ENCODE assay signal across 24 mouse cellular contexts in the genomic region with DNA sequence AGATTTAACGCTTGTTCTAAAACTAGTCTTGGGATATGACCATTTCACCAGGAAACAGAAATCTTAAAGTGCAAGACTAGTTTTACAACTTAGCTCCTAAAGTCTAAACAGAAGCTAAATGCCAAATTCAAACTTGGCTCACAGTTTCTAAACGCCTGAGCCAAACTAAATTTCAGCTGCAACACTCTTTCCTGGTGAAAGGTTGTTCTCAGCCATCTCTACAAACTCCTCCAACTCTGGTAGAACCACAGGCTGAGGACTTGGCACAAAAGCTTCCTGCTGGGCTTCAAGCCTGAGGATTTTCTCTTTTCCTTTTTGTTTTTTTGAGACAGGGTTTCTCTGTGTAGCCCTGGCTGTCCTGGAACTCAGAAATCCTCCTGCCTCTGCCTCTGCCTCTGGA. TPM values are rescaled to one million over a fixed set of nuclear protein-coding genes. Genes with fewer than 3 reads are reported as not detected.
A peak's percentile ranks its signal among the peaks of the same experiment; 100 is the strongest.
DNase-seq lines count a peak whose midpoint lies in the region; ATAC-seq lines count a peak whose summit lies in the region.
"Had no signal": no experiment of that assay in that cellular context is flagged by ENCODE, and none has a peak within 500 bp of the region (broad histone marks: within the 10 kb centered on the region; RNA-seq: fewer than 3 reads in every experiment).

No protein-coding gene starts in this region.

- no peak overlapping the region for H3K9ac ChIP-seq in heart, embryonic 11.5 days (ENCODE audit: low read depth, low read length)
- H3K9ac ChIP-seq in midbrain, embryonic 11.5 days (ENCODE audit: low read length): no peak overlapping the region
- H3K9ac ChIP-seq: embryonic facial prominence, embryonic 12.5 days; forebrain, embryonic 13.5 days; heart, embryonic 15.5 days; hindbrain, embryonic 13.5 days; intestine, embryonic 15.5 days had no signal

- no peak overlapping the region for H3K4me2 ChIP-seq in heart, embryonic 11.5 days
- no peak overlapping the region for H3K4me2 ChIP-seq in midbrain, embryonic 11.5 days
- H3K4me2 ChIP-seq: embryonic facial prominence, embryonic 12.5 days; forebrain, embryonic 13.5 days; heart, embryonic 15.5 days; hindbrain, embryonic 13.5 days; intestine, embryonic 15.5 days had no signal

- H3K27ac ChIP-seq in heart, embryonic 11.5 days (ENCODE audit: low read depth, low read length): no peak overlapping the region
- H3K27ac ChIP-seq in midbrain, embryonic 11.5 days (ENCODE audit: low read depth, low read length): no peak overlapping the region
- H3K27ac ChIP-seq in midbrain, embryonic 10.5 days (replicated peaks): no peak overlapping the region
- H3K27ac ChIP-seq: embryonic facial prominence, embryonic 12.5 days; forebrain, embryonic 13.5 days; heart, embryonic 10.5 days; heart, embryonic 15.5 days; hindbrain, embryonic 13.5 days; hindbrain, postnatal 0 days; intestine, embryonic 15.5 days had no signal

- 90% methylated on average over 2 of the region's 2 CpGs for WGBS in heart, embryonic 11.5 days (ENCODE audit: insufficient replicate concordance)
- WGBS in midbrain, embryonic 11.5 days: 93% methylated on average over 2 of the region's 2 CpGs
- 97% methylated on average over 2 of the region's 2 CpGs for WGBS in midbrain, embryonic 10.5 days

- H3K36me3 ChIP-seq in heart, embryonic 11.5 days (ENCODE audit: control insufficient read depth, insufficient read depth, low read length): peaks cover 76% of the 10 kb centered on the region
- H3K36me3 ChIP-seq in midbrain, embryonic 11.5 days (ENCODE audit: control insufficient read depth, insufficient read depth, low read length): peaks cover 66% of the 10 kb centered on the region
- peaks cover 100% of the 10 kb centered on the region for H3K36me3 ChIP-seq in midbrain, embryonic 10.5 days

- no peak for ATAC-seq in heart, embryonic 11.5 days (replicated peaks; ENCODE audit: insufficient number of reproducible peaks, low FRiP score, low TSS enrichment)
- no peak for ATAC-seq in midbrain, embryonic 11.5 days (ENCODE audit: low FRiP score)
- ATAC-seq: CD4-positive, CD25-positive, alpha-beta regulatory T cell, adult 4 months; forebrain, embryonic 13.5 days; hindbrain, postnatal 0 days; intestine, embryonic 15.5 days had no signal

- H3K4me1 ChIP-seq in heart, embryonic 11.5 days (ENCODE audit: control insufficient read depth, insufficient read depth, low read length): no peaks in the 10 kb centered on the region
- no peaks in the 10 kb centered on the region for H3K4me1 ChIP-seq in midbrain, embryonic 11.5 days (ENCODE audit: control insufficient read depth, insufficient read depth, low read length)
- H3K4me1 ChIP-seq in midbrain, embryonic 10.5 days: no peaks in the 10 kb centered on the region
- H3K4me1 ChIP-seq: embryonic facial prominence, embryonic 12.5 days; forebrain, embryonic 13.5 days; heart, embryonic 10.5 days; hindbrain, embryonic 13.5 days; intestine, embryonic 15.5 days had no signal

- peak; percentile 23 for DNase-seq in adrenal gland, postnatal 10 days
- no peak for DNase-seq in adrenal gland, adult 2 months
- DNase-seq in heart, adult 11 months: peak; percentile 82
- DNase-seq in midbrain, embryonic 11.5 days (ENCODE audit: low spot score, missing footprints): peak; percentile 82
- no peak for DNase-seq in midbrain, embryonic 10.5 days (ENCODE audit: low spot score)
- no peak for DNase-seq in layer of hippocampus, postnatal 25 days (ENCODE audit: extremely low spot score in 1 of 2, low spot score in 1 of 2)
- DNase-seq: adrenal gland, postnatal 36 days; B cell, adult 2 months; cerebellum, adult 11-12 months; cerebellum, adult 9-10 months; cerebellum, postnatal 25 days; gastrocnemius, postnatal 25 days; heart, postnatal 14 days had no signal

- H3K4me3 ChIP-seq in heart, embryonic 11.5 days (ENCODE audit: low read depth, low read length): no peak overlapping the region
- no peak overlapping the region for H3K4me3 ChIP-seq in midbrain, embryonic 11.5 days (ENCODE audit: low read depth, low read length)
- no peak overlapping the region for H3K4me3 ChIP-seq in midbrain, embryonic 10.5 days
- H3K4me3 ChIP-seq: embryonic facial prominence, embryonic 12.5 days; forebrain, embryonic 13.5 days; heart, embryonic 10.5 days; heart, embryonic 15.5 days; hindbrain, embryonic 13.5 days; intestine, embryonic 15.5 days had no signal

- H3K9me3 ChIP-seq in heart, embryonic 11.5 days (replicated peaks; ENCODE audit: control insufficient read depth, low read length): no peaks in the 10 kb centered on the region
- no peaks in the 10 kb centered on the region for H3K9me3 ChIP-seq in midbrain, embryonic 11.5 days (ENCODE audit: control insufficient read depth, low read length)
- no peaks in the 10 kb centered on the region for H3K9me3 ChIP-seq in midbrain, embryonic 10.5 days (replicated peaks)
- H3K9me3 ChIP-seq: embryonic facial prominence, embryonic 12.5 days; forebrain, embryonic 13.5 days; G1E; heart, embryonic 10.5 days; heart, embryonic 15.5 days; hindbrain, embryonic 13.5 days; intestine, embryonic 15.5 days had no signal

- H3K27me3 ChIP-seq in heart, embryonic 11.5 days (ENCODE audit: control insufficient read depth, insufficient read depth, low read length): no peaks in the 10 kb centered on the region
- no peaks in the 10 kb centered on the region for H3K27me3 ChIP-seq in midbrain, embryonic 11.5 days (ENCODE audit: control insufficient read depth, insufficient read depth, low read length)
- H3K27me3 ChIP-seq in midbrain, embryonic 10.5 days (ENCODE audit: low read depth, poor library complexity, severe bottlenecking): no peaks in the 10 kb centered on the region
- H3K27me3 ChIP-seq: embryonic facial prominence, embryonic 12.5 days; forebrain, embryonic 13.5 days; heart, embryonic 15.5 days; hindbrain, embryonic 13.5 days; intestine, embryonic 15.5 days had no signal

RNA-seq across cellular contexts. Expression of a gene that starts 14.5 kb away (rescaled TPM):
- total RNA-seq in adrenal gland, postnatal 10 days (2021): 1 to 10 TPM; 8.6 to 9.9 TPM
- 10 to 100 TPM; 42.8 to 63.0 TPM for total RNA-seq in adrenal gland, adult 2 months (2021)
- polyA plus RNA-seq in adrenal gland, adult 2 months (2012; rRNA removed): 115 and 187 TPM in 2 replicates
- 0.36 TPM in 1 of 2 replicates, not detected in the other for polyA plus RNA-seq in heart, embryonic 11.5 days (2014; fragmentation: Nextera tagmentation; extraction: Ambion mirVana)
- 0.38 and 0.81 TPM in 2 replicates for polyA plus RNA-seq in midbrain, embryonic 11.5 days (2014; fragmentation: Nextera tagmentation; extraction: Ambion mirVana)
- polyA plus RNA-seq in midbrain, embryonic 10.5 days (2016; fragmentation: Nextera tagmentation; extraction: Ambion mirVana): 0.20 and 0.51 TPM in 2 replicates
- 10 to 100 TPM; 77.1 to 79.3 TPM for total RNA-seq in layer of hippocampus, postnatal 25 days (2021)
- total RNA-seq: G1E; hematopoietic stem cell, adult 5-6 weeks had no signal
- polyA plus RNA-seq: CD4-positive, CD25-positive, alpha-beta regulatory T cell, adult 4 months; G1E; heart, embryonic 10.5 days had no signal

RNA-seq across cellular contexts. Expression of a gene that starts 26.1 kb away (rescaled TPM):
- 10 to 100 TPM; 75.3 to 89.4 TPM for total RNA-seq in adrenal gland, postnatal 10 days (2021)
- total RNA-seq in adrenal gland, adult 2 months (2021): 10 to 100 TPM; 85.3 to 87.0 TPM
- polyA plus RNA-seq in adrenal gland, adult 2 months (2012; rRNA removed): 21.0 and 21.3 TPM in 2 replicates
- 62.8 and 64.2 TPM in 2 replicates for polyA plus RNA-seq in heart, embryonic 11.5 days (2014; fragmentation: Nextera tagmentation; extraction: Ambion mirVana)
- 65.3 and 70.0 TPM in 2 replicates for polyA plus RNA-seq in midbrain, embryonic 11.5 days (2014; fragmentation: Nextera tagmentation; extraction: Ambion mirVana)
- polyA plus RNA-seq in midbrain, embryonic 10.5 days (2016; fragmentation: Nextera tagmentation; extraction: Ambion mirVana): 75.4 and 78.2 TPM in 2 replicates
- total RNA-seq in layer of hippocampus, postnatal 25 days (2021): 10 to 100 TPM; 61.1 to 64.0 TPM

RNA-seq across cellular contexts. Expression of a gene that starts 26.3 kb away (rescaled TPM):
- total RNA-seq in adrenal gland, postnatal 10 days (2021): 10 to 100 TPM; 61.0 to 74.0 TPM
- total RNA-seq in adrenal gland, adult 2 months (2021): 10 to 100 TPM; 64.7 to 65.6 TPM
- polyA plus RNA-seq in adrenal gland, adult 2 months (2012; rRNA removed): 13.2 and 21.1 TPM in 2 replicates
- polyA plus RNA-seq in heart, embryonic 11.5 days (2014; fragmentation: Nextera tagmentation; extraction: Ambion mirVana): 92.8 and 112 TPM in 2 replicates
- 203 and 205 TPM in 2 replicates for polyA plus RNA-seq in midbrain, embryonic 11.5 days (2014; fragmentation: Nextera tagmentation; extraction: Ambion mirVana)
- polyA plus RNA-seq in midbrain, embryonic 10.5 days (2016; fragmentation: Nextera tagmentation; extraction: Ambion mirVana): 222 and 225 TPM in 2 replicates
- total RNA-seq in layer of hippocampus, postnatal 25 days (2021): 10 to 100 TPM; 68.1 to 68.6 TPM

Comparison
In these comparisons a context has a peak if more than half of its experiments do, and no peak if none do; other contexts are left out.
1. DNase-seq: peak in adrenal gland, postnatal 10 days (single experiment), heart, adult 11 months (single experiment) and midbrain, embryonic 11.5 days (single experiment); none in adrenal gland, adult 2 months (single experiment), midbrain, embryonic 10.5 days (single experiment) and layer of hippocampus, postnatal 25 days (0 of 2).
2. RNA of a gene that starts 14.5 kb away (polyA plus RNA-seq): 115 to 187 TPM in adrenal gland, adult 2 months; 0.38 to 0.81 TPM in midbrain, embryonic 11.5 days, 0.36 TPM in heart, embryonic 11.5 days and 0.20 to 0.51 TPM in midbrain, embryonic 10.5 days; every median in the first group is over 10 times any median in the second.